Mouse (Mus musculus) myocyte (in vitro differentiated cells): ENCODE data around the gene Mon1a.

Experiments used
- CEBPB ChIP-seq: IDR thresholded peaks from 2 replicates; pipeline ENCODE4 v1.6.1; 2011; ENCODE audit warnings: mild to moderate bottlenecking, moderate library complexity; ENCODE audit not compliant: poor library complexity, insufficient read depth, severe bottlenecking
- E2F4 ChIP-seq: IDR thresholded peaks from one replicate; pipeline ENCODE4 v1.6.1; 2011; ENCODE audit warnings: mild to moderate bottlenecking, control low read depth, moderate library complexity; ENCODE audit not compliant: insufficient read depth
- MAX ChIP-seq: IDR thresholded peaks from one replicate; pipeline ENCODE4 v1.6.1; 2011; ENCODE audit warnings: low read depth, mild to moderate bottlenecking, control low read depth
- MYOD1 ChIP-seq, 3 experiments: IDR thresholded peaks; one replicate each; pipeline ENCODE4 v1.6.1; 2011; ENCODE audit warnings: control low read depth in 2 of 3, low read depth in 2 of 3, mild to moderate bottlenecking in 2 of 3, moderate library complexity in 1 of 3; ENCODE audit not compliant: insufficient read length in 2 of 3, control insufficient read depth in 1 of 3
- MYOG ChIP-seq, 3 experiments: IDR thresholded peaks; one replicate each; pipeline ENCODE4 v1.6.1; 2011; ENCODE audit warnings: control low read depth in 2 of 3, low read depth in 2 of 3, mild to moderate bottlenecking in 2 of 3; ENCODE audit not compliant: insufficient read length in 2 of 3, control insufficient read depth in 1 of 3, insufficient read depth in 1 of 3
- POLR2A ChIP-seq: IDR thresholded peaks from one replicate; pipeline ENCODE4 v1.6.1; 2011; ENCODE audit warnings: low read depth, mild to moderate bottlenecking, control low read depth, moderate library complexity; ENCODE audit not compliant: insufficient read length
- POLR2AphosphoS2 ChIP-seq: IDR thresholded peaks from one replicate; pipeline ENCODE4 v1.6.1; 2011; ENCODE audit warnings: low read depth, control low read depth; ENCODE audit not compliant: insufficient read length
- REST ChIP-seq: IDR thresholded peaks from one replicate; pipeline ENCODE4 v1.6.1; 2011; ENCODE audit warnings: mild to moderate bottlenecking, control low read depth, moderate library complexity; ENCODE audit not compliant: insufficient read depth, insufficient read length
- TCF12 ChIP-seq: IDR thresholded peaks from one replicate; pipeline ENCODE4 v1.6.1; 2011; ENCODE audit warnings: mild to moderate bottlenecking, control low read depth; ENCODE audit not compliant: poor library complexity, insufficient read depth, severe bottlenecking
- TCF3 ChIP-seq: IDR thresholded peaks from one replicate; pipeline ENCODE4 v1.6.1; 2011; ENCODE audit warnings: low read depth, control low read depth; ENCODE audit not compliant: insufficient read length
- USF1 ChIP-seq: IDR thresholded peaks from one replicate; pipeline ENCODE4 v1.6.1; 2011; ENCODE audit warnings: low read depth, mild to moderate bottlenecking, control low read depth, moderate library complexity

GRCm38 (mm10) chr9:107838869-107839268, 49.1 kb upstream of the Mon1a start:
- no peak for TF ChIP-seq POLR2A
- TF ChIP-seq USF1: no peak
- no peak for TF ChIP-seq CEBPB
- TF ChIP-seq TCF3: no peak
- TF ChIP-seq TCF12: no peak
- no peak for TF ChIP-seq MAX
- TF ChIP-seq POLR2AphosphoS2: no peak
- no peak for TF ChIP-seq E2F4
- TF ChIP-seq MYOG (IDR thresholded peaks at IDR 0.05; ENCODE audit: control insufficient read depth in 1 of 3, insufficient read depth in 1 of 3, insufficient read length in 2 of 3, low read depth in 2 of 3): no peak
- no peak for TF ChIP-seq MYOD1 (IDR thresholded peaks at IDR 0.05; ENCODE audit: control insufficient read depth in 1 of 3, insufficient read length in 2 of 3, low read depth in 2 of 3)
- no peak for TF ChIP-seq REST
